Mouse (Mus musculus) intestine, embryonic 14.5 days (tissue): Measurements from ENCODE around the gene Cnksr2. TPM values are rescaled to one million over a fixed set of nuclear protein-coding genes. Genes with fewer than 3 reads are reported as not detected.

Source experiments
- polyA plus RNA-seq: library from polyadenylated mRNA; unstranded; fragments of >200 nt; fragmentation: Nextera tagmentation; extraction: Ambion mirVana; gene quantifications from 2 replicates; pipeline ENCODE4 v1.2.1, GENCODE M21; 2014

Cnksr2 gene
- polyA plus RNA-seq, 1 experiment from 2014 or later, result 0.89 TPM

Other genes starting within 250 kb of the Cnksr2 start
- 0.27 and 0.36 TPM in 2 replicates for gene Klhl34, start 224.9 kb downstream of the Cnksr2 start, polyA plus RNA-seq